Mouse (Mus musculus) olfactory bulb, adult 2 months (tissue): Measurements from ENCODE around the gene Hdgfl3.

Source experiments
- CTCF ChIP-seq: fragments of 200-500 bp; IDR thresholded peaks from 2 replicates; pipeline ENCODE4 v1.5.1; 2012; ENCODE audit warnings: low read depth, mild to moderate bottlenecking, low read length, moderate library complexity; ENCODE audit not compliant: insufficient read depth
- POLR2A ChIP-seq: fragments of 200-500 bp; IDR thresholded peaks from 2 replicates; pipeline ENCODE4 v1.6.1; 2012; ENCODE audit warnings: mild to moderate bottlenecking, low read depth, low read length, moderate library complexity; ENCODE audit not compliant: insufficient read depth

GRCm38 (mm10) chr7:81904926-81905325 is 29.3 kb downstream of the Hdgfl3 start:
- TF ChIP-seq CTCF (no peak), POLR2A (no peak)
